Mouse (Mus musculus) heart, adult 2 months (tissue): ENCODE measurements at regions not wholly inside any gene's neighbourhood (a gene's known extent, or its start where the extent isn't known, plus 50 kb on each side); places are given as distances from the start of the nearest gene placed in this dataset.

Experiments
- DNase-seq, 2 experiments: peaks; one replicate each; pipeline ENCODE4 v3.0.0; 2021
- H3K27ac ChIP-seq: fragments of 200-600 bp; 2 replicates; pipeline ENCODE4 v1.8.1; 2022
- H3K27me3 ChIP-seq: fragments of 200-500 bp; 2 replicates; pipeline ENCODE4 v1.6.1; 2012; ENCODE audit warnings: mild to moderate bottlenecking, low read length, inconsistent platforms, mixed read lengths; ENCODE audit not compliant: control insufficient read depth, insufficient read depth
- H3K36me3 ChIP-seq: fragments of 200-500 bp; 2 replicates; pipeline ENCODE4 v1.6.1; 2012; ENCODE audit warnings: low read length, inconsistent platforms; ENCODE audit not compliant: control insufficient read depth, insufficient read depth
- H3K4me1 ChIP-seq: fragments of 200-500 bp; 2 replicates; pipeline ENCODE4 v1.6.1; 2011; ENCODE audit warnings: low read length; ENCODE audit not compliant: control insufficient read depth, insufficient read depth
- H3K4me3 ChIP-seq: fragments of 200-600 bp; 2 replicates; pipeline ENCODE4 v1.8.1; 2022
- H3K79me2 ChIP-seq: fragments of 200-500 bp; replicated peaks from 2 replicates; pipeline ENCODE4 v1.6.1; 2012; ENCODE audit warnings: mild to moderate bottlenecking, inconsistent platforms, low read length, moderate library complexity, mixed read lengths; ENCODE audit not compliant: control insufficient read depth, insufficient read depth
- H3K9ac ChIP-seq: fragments of 200-500 bp; 2 replicates; pipeline ENCODE4 v1.6.1; 2012; ENCODE audit warnings: low read depth, mild to moderate bottlenecking, control low read depth, inconsistent platforms, low read length, mixed read lengths
- CTCF ChIP-seq: fragments of 200-600 bp; IDR thresholded peaks from 2 replicates; pipeline ENCODE4 v1.8.1; 2022; ENCODE audit warnings: antibody characterized with exemption, mild to moderate bottlenecking, moderate library complexity
- EP300 ChIP-seq: fragments of 200-500 bp; IDR thresholded peaks from 2 replicates; pipeline ENCODE4 v1.6.1; 2011; ENCODE audit warnings: low read depth, low read length, control low read depth; ENCODE audit not compliant: insufficient read depth
- POLR2A ChIP-seq: fragments of 200-500 bp; IDR thresholded peaks from 2 replicates; pipeline ENCODE4 v1.6.1; 2011; ENCODE audit warnings: mild to moderate bottlenecking, low read depth, low read length, control low read depth; ENCODE audit not compliant: insufficient read depth
- WGBS: fragments of 180-500 bp; shearing (Covaris S2); methylation state at CpG from one replicate; pipeline ENCODE4 v1.1.7; 2018; 5-methylcytosine and 5-hydroxymethylcytosine counted together
- intact Hi-C: fragments of 180-260 bp; cut with DNase I; formaldehyde crosslinking; loops from one replicate; pipeline ENCODE4 v1.15.1; 2025

- Histone ChIP-seq H3K27ac (no peak overlapping the region), H3K9ac (no peak overlapping the region), H3K36me3 (no peaks in the 10 kb centered on the region), H3K27me3 (peaks cover 1% of the 10 kb centered on the region; the same call in 1 of the 2 replicates), H3K4me1 (no peaks in the 10 kb centered on the region), H3K4me3 (no peak overlapping the region), H3K79me2 (no peaks in the 10 kb centered on the region)
- TF ChIP-seq EP300: no peak
- TF ChIP-seq CTCF: no peak
- no peak for TF ChIP-seq POLR2A
- WGBS: 85% methylated on average over 5 of the region's 5 CpGs
- intact Hi-C loops: no loop called here
- DNase-seq: no peak
Measured at GRCm38 (mm10) chr1:161575171-161575570, 80.7 kb downstream of the Tnfsf18 start.

GRCm38 (mm10) chr1:161570762-161571161 lies 76.3 kb downstream of the Tnfsf18 start:
- no peak for DNase-seq
- TF ChIP-seq EP300: no peak
- Histone ChIP-seq H3K4me3 (no peak overlapping the region), H3K27ac (no peak overlapping the region), H3K4me1 (no peaks in the 10 kb centered on the region), H3K9ac (no peak overlapping the region), H3K79me2 (no peaks in the 10 kb centered on the region), H3K36me3 (no peaks in the 10 kb centered on the region), H3K27me3 (no peaks in the 10 kb centered on the region)
- 59% methylated on average over 3 of the region's 3 CpGs for WGBS
- intact Hi-C loops: no loop called here

GRCm38 (mm10) chr1:161567826-161568225 lies 73.4 kb downstream of the Tnfsf18 start:
- no peaks in the 10 kb centered on the region for H3K4me1 ChIP-seq
- no peaks in the 10 kb centered on the region for H3K27me3 ChIP-seq
- intact Hi-C loops: no loop called here
- H3K79me2 ChIP-seq: no peaks in the 10 kb centered on the region
- no peaks in the 10 kb centered on the region for H3K36me3 ChIP-seq
- no peak overlapping the region for H3K9ac ChIP-seq
- no peak for DNase-seq
- H3K4me3 ChIP-seq: no peak overlapping the region
- H3K27ac ChIP-seq: no peak overlapping the region
- TF ChIP-seq POLR2A: no peak
- TF ChIP-seq CTCF: no peak
- TF ChIP-seq EP300: no peak

- TF ChIP-seq CTCF: no peak
- TF ChIP-seq EP300: no peak
- TF ChIP-seq POLR2A: no peak
- no peaks in the 10 kb centered on the region for H3K79me2 ChIP-seq
- intact Hi-C loops: no loop called here
- no peak for DNase-seq
- H3K4me1 ChIP-seq: no peaks in the 10 kb centered on the region
- WGBS: 54% methylated on average over 3 of the region's 3 CpGs
- H3K27me3 ChIP-seq: no peaks in the 10 kb centered on the region
- H3K9ac ChIP-seq: no peak overlapping the region
- H3K36me3 ChIP-seq: no peaks in the 10 kb centered on the region
- H3K27ac ChIP-seq: no peak overlapping the region
- H3K4me3 ChIP-seq: no peak overlapping the region
Measured at GRCm38 (mm10) chr1:161560368-161560767, 65.9 kb downstream of the Tnfsf18 start.
